Comparison of ENCODE assay signal across 8 mouse cellular contexts in genomic region chr1:37866286-37866685, GRCm38 (mm10). TPM values are rescaled to one million over a fixed set of nuclear protein-coding genes. Genes with fewer than 3 reads are reported as not detected.
DNase-seq lines count a peak whose midpoint lies in the region; ATAC-seq and TF ChIP-seq lines count a peak whose summit lies in the region.

Gene Tsga10, minus strand, starts transcription at chr1:37866429.

- peaks cover 11% of the 10 kb centered on the region for H3K27me3 ChIP-seq in erythroblast, embryonic 14.5 days (ENCODE audit: control insufficient read depth)
- no peaks in the 10 kb centered on the region for H3K27me3 ChIP-seq in thymus, adult 2 months (ENCODE audit: control insufficient read depth, insufficient read depth, low read length)
- peaks cover 7% of the 10 kb centered on the region; the same call in 1 of the 2 replicates for H3K27me3 ChIP-seq in limb, embryonic 12.5 days
- no peaks in the 10 kb centered on the region for H3K27me3 ChIP-seq in stomach, embryonic 14.5 days (ENCODE audit: control insufficient read depth, insufficient read depth, low read length)

- peak within 1 kb of the TSS; percentile 65 for H3K9ac ChIP-seq in limb, embryonic 12.5 days (replicated peaks)
- peak within 1 kb of the TSS; percentile 52 for H3K9ac ChIP-seq in stomach, embryonic 14.5 days (replicated peaks; ENCODE audit: low read depth, low read length)

- peak within 1 kb of the TSS; percentile 68 for H3K4me2 ChIP-seq in limb, embryonic 12.5 days
- peak within 1 kb of the TSS; percentile 63 for H3K4me2 ChIP-seq in stomach, embryonic 14.5 days (replicated peaks; ENCODE audit: low read depth, low read length)

- H3K27ac ChIP-seq in thymus, adult 2 months (ENCODE audit: control insufficient read depth, insufficient read depth, low read length) = peak within 1 kb of the TSS; percentile 16; the same call in 1 of the 2 replicates
- H3K27ac ChIP-seq in limb, embryonic 12.5 days = peak within 1 kb of the TSS; percentile 80
- peak within 1 kb of the TSS; percentile 73 for H3K27ac ChIP-seq in stomach, embryonic 14.5 days (ENCODE audit: low read length)

- H3K36me3 ChIP-seq in erythroblast, embryonic 14.5 days (ENCODE audit: control insufficient read depth) = no peaks in the 10 kb centered on the region
- H3K36me3 ChIP-seq in thymus, adult 2 months (ENCODE audit: control insufficient read depth, insufficient read depth, low read length) = no peaks in the 10 kb centered on the region
- no peaks in the 10 kb centered on the region for H3K36me3 ChIP-seq in limb, embryonic 12.5 days
- H3K36me3 ChIP-seq in stomach, embryonic 14.5 days (ENCODE audit: control insufficient read depth, insufficient read depth, low read length) = no peaks in the 10 kb centered on the region

- H3K4me1 ChIP-seq in erythroblast, embryonic 14.5 days (ENCODE audit: control insufficient read depth) = peaks cover 44% of the 10 kb centered on the region
- H3K4me1 ChIP-seq in thymus, adult 2 months (replicated peaks; ENCODE audit: control insufficient read depth, insufficient read depth, low read length) = 0 out of 2 replicates have a peak, but pooled peaks cover 4% of the 10 kb centered on the region
- H3K4me1 ChIP-seq in limb, embryonic 12.5 days (replicated peaks) = peaks cover 4% of the 10 kb centered on the region; the same call in 1 of the 2 replicates
- H3K4me1 ChIP-seq in stomach, embryonic 14.5 days (ENCODE audit: control insufficient read depth, insufficient read depth, low read length) = 0 out of 2 replicates have a peak, but pooled peaks cover 5% of the 10 kb centered on the region

- DNase-seq in thymus, adult 2 months = no peak
- no peak for DNase-seq in thymus, postnatal 0 days (ENCODE audit: low spot score)
- no peak for DNase-seq in thymus, postnatal 36 days
- DNase-seq in right cerebral cortex, postnatal 4 days = no peak

- ATAC-seq in erythroblast, adult 5-6 weeks (replicated peaks; ENCODE audit: low FRiP score, poor library complexity, severe bottlenecking) = no peak
- ATAC-seq in limb, embryonic 12.5 days (ENCODE audit: insufficient number of reproducible peaks, insufficient read depth, low FRiP score, low TSS enrichment, low read depth) = no peak
- no peak for ATAC-seq in stomach, embryonic 14.5 days (ENCODE audit: insufficient number of reproducible peaks, insufficient read depth, low FRiP score, low read depth)

- peak within 1 kb of the TSS; percentile 82 for H3K4me3 ChIP-seq in erythroblast, embryonic 14.5 days (replicated peaks)
- H3K4me3 ChIP-seq in thymus, adult 2 months (ENCODE audit: control insufficient read depth, insufficient read depth, low read length) = peak within 1 kb of the TSS; percentile 82
- peak within 1 kb of the TSS; percentile 65 for H3K4me3 ChIP-seq in limb, embryonic 12.5 days (replicated peaks)
- peak within 1 kb of the TSS; percentile 59 for H3K4me3 ChIP-seq in stomach, embryonic 14.5 days (ENCODE audit: low read depth, low read length)

- TF ChIP-seq CTCF in thymus, adult 2 months (IDR thresholded peaks at IDR 0.05; ENCODE audit: borderline replicate concordance, control insufficient read depth, extremely low read depth, insufficient read depth, low read length, poor library complexity) = no peak

- no peaks in the 10 kb centered on the region; the same call in 1 of the 2 replicates for H3K9me3 ChIP-seq in erythroblast, embryonic 14.5 days (ENCODE audit: control insufficient read depth, low read length)
- H3K9me3 ChIP-seq in limb, embryonic 12.5 days = 0 out of 2 replicates have a peak, but pooled peaks cover 3% of the 10 kb centered on the region
- H3K9me3 ChIP-seq in stomach, embryonic 14.5 days (ENCODE audit: control insufficient read depth, low read depth, low read length) = no peaks in the 10 kb centered on the region

- no peak for TF ChIP-seq POLR2A in thymus, adult 2 months (IDR thresholded peaks at IDR 0.05; ENCODE audit: control insufficient read depth, extremely low read depth, insufficient read depth, low read length, poor library complexity)

- WGBS in thymus, adult 2 months = 91% methylated on average over 6 of the region's 6 CpGs
- 86% methylated on average over 6 of the region's 6 CpGs for WGBS in limb, embryonic 12.5 days
- WGBS in stomach, embryonic 14.5 days = 77% methylated on average over 6 of the region's 6 CpGs

RNA-seq across cellular contexts. Expression of gene Tsga10, which starts in this region (rescaled TPM):
- 0.03 and 0.04 TPM in 2 replicates for polyA plus RNA-seq in erythroblast, embryonic 14.5 days (2012)
- total RNA-seq in erythroblast, adult 5-6 weeks (2015; ENCODE audit: low replicate concordance) = 1.3 and 2.5 TPM in 2 replicates
- total RNA-seq in erythroblast, adult 5-6 weeks (2017; ENCODE audit: low replicate concordance) = 2.9 and 5.2 TPM in 2 replicates
- polyA plus RNA-seq in thymus, adult 2 months (2012; rRNA removed) = 0.97 and 0.99 TPM in 2 replicates
- 7.1 and 8.0 TPM in 2 replicates for polyA plus RNA-seq in thymus, postnatal 0 days (2015; fragmentation: Nextera tagmentation; extraction: Ambion mirVana)
- polyA plus RNA-seq in limb, embryonic 12.5 days (2016; fragmentation: Nextera tagmentation; extraction: Ambion mirVana) = 6.0 and 6.7 TPM in 2 replicates
- 6.1 and 6.3 TPM in 2 replicates for polyA plus RNA-seq in stomach, embryonic 14.5 days (2014; fragmentation: Nextera tagmentation; extraction: Ambion mirVana)

Comparison
In these comparisons a context has a peak if more than half of its experiments do, and no peak if none do; other contexts are left out.
1. H3K27ac ChIP-seq: peak in every context shown above with its lines; median percentile 80 in limb, embryonic 12.5 days; 73 in stomach, embryonic 14.5 days; 16 in thymus, adult 2 months.